In the genomic region with DNA sequence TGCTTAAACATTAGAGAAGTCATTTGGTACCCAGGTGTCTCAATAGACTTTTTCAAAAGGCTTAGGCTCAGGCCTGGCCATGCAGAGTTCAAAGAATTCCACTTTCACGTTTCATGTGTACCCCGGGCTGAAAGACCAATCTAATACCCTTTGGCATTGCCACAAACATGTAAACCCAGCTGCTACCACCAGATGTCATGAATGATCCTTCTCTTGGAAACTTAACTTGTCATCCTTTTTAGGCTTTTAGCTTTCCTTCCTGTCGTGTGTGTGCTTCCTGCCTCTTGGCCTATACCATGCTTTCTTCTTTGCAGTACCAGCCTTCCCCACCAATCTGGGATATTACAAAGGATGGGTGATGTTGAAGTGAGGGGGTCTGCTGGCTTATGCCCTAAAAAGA, we compare ENCODE assay signal across 11 mouse cellular contexts.
DNase-seq lines count a peak whose midpoint lies in the region; ATAC-seq and TF ChIP-seq lines count a peak whose summit lies in the region.
"Had no signal": no experiment of that assay in that cellular context is flagged by ENCODE, and none has a peak within 500 bp of the region (broad histone marks: within the 10 kb centered on the region; RNA-seq: fewer than 3 reads in every experiment).

No protein-coding gene starts in this region.

- peak; percentile 19 for DNase-seq in embryo, embryonic 10.5 days (ENCODE audit: low spot score)
- no peak for DNase-seq in embryo, embryonic 10 days (ENCODE audit: low spot score)
- peak; percentile 64 for DNase-seq in kidney, postnatal 0 days (ENCODE audit: low spot score)
- DNase-seq in kidney, adult 8-10 months = no peak
- DNase-seq in midbrain, postnatal 0 days (ENCODE audit: low spot score) = peak; percentile 47
- DNase-seq in lung, postnatal 14 days = peak; percentile 11
- no peak for DNase-seq in c-Kit-positive CD71-positive TER-119-positive erythroid progenitor cells, embryonic 14.5 days (ENCODE audit: low spot score)
- DNase-seq: cerebellum, adult 11 months; gastrocnemius, postnatal 14 days had no signal

- no peak overlapping the region for H3K4me2 ChIP-seq in kidney, postnatal 0 days (ENCODE audit: low read length)
- no peak overlapping the region for H3K4me2 ChIP-seq in midbrain, postnatal 0 days (ENCODE audit: low read depth, low read length, poor library complexity, severe bottlenecking)
- no peak overlapping the region for H3K4me2 ChIP-seq in midbrain, embryonic 13.5 days (replicated peaks)

- H3K4me1 ChIP-seq in kidney, postnatal 0 days (replicated peaks; ENCODE audit: insufficient read depth, low read length) = no peaks in the 10 kb centered on the region
- H3K4me1 ChIP-seq in midbrain, postnatal 0 days (ENCODE audit: insufficient read depth, low read length) = no peaks in the 10 kb centered on the region
- no peaks in the 10 kb centered on the region for H3K4me1 ChIP-seq in midbrain, embryonic 13.5 days (replicated peaks)

- no peak for ATAC-seq in kidney, postnatal 0 days (replicated peaks; ENCODE audit: low FRiP score, low read depth)
- ATAC-seq in midbrain, postnatal 0 days (ENCODE audit: low FRiP score) = no peak
- no peak for ATAC-seq in midbrain, embryonic 13.5 days

- no peak overlapping the region for H3K4me3 ChIP-seq in kidney, postnatal 0 days (replicated peaks; ENCODE audit: low read depth, low read length)
- no peak overlapping the region for H3K4me3 ChIP-seq in midbrain, postnatal 0 days (ENCODE audit: low read depth, low read length)
- no peak overlapping the region for H3K4me3 ChIP-seq in midbrain, embryonic 13.5 days (replicated peaks)

- 35% methylated on average over 3 of the region's 3 CpGs for WGBS in kidney, postnatal 0 days
- 42% methylated on average over 3 of the region's 3 CpGs for WGBS in midbrain, postnatal 0 days
- 61% methylated on average over 3 of the region's 3 CpGs for WGBS in midbrain, embryonic 13.5 days

- H3K36me3 ChIP-seq in kidney, postnatal 0 days (ENCODE audit: insufficient read depth, low read length) = no peaks in the 10 kb centered on the region
- no peaks in the 10 kb centered on the region for H3K36me3 ChIP-seq in midbrain, postnatal 0 days (ENCODE audit: insufficient read depth, low read length)
- no peaks in the 10 kb centered on the region for H3K36me3 ChIP-seq in midbrain, embryonic 13.5 days

- no peaks in the 10 kb centered on the region for H3K27me3 ChIP-seq in kidney, postnatal 0 days (ENCODE audit: insufficient read depth, low read length)
- no peaks in the 10 kb centered on the region for H3K27me3 ChIP-seq in midbrain, postnatal 0 days (ENCODE audit: insufficient read depth, low read length)
- H3K27me3 ChIP-seq in midbrain, embryonic 13.5 days = no peaks in the 10 kb centered on the region

- no peak overlapping the region for H3K27ac ChIP-seq in kidney, postnatal 0 days
- H3K27ac ChIP-seq in midbrain, postnatal 0 days (ENCODE audit: low read depth, low read length) = no peak overlapping the region
- no peak overlapping the region for H3K27ac ChIP-seq in midbrain, embryonic 13.5 days
- H3K27ac ChIP-seq: macrophage had no signal

- no peak overlapping the region for H3K9ac ChIP-seq in kidney, postnatal 0 days (ENCODE audit: low read depth, low read length)
- H3K9ac ChIP-seq in midbrain, postnatal 0 days (replicated peaks; ENCODE audit: low read length, poor library complexity, severe bottlenecking) = no peak overlapping the region
- H3K9ac ChIP-seq in midbrain, embryonic 13.5 days (replicated peaks) = no peak overlapping the region

- H3K9me3 ChIP-seq in kidney, postnatal 0 days (replicated peaks; ENCODE audit: low read length) = no peaks in the 10 kb centered on the region
- no peaks in the 10 kb centered on the region for H3K9me3 ChIP-seq in midbrain, postnatal 0 days (ENCODE audit: low read length)
- no peaks in the 10 kb centered on the region for H3K9me3 ChIP-seq in midbrain, embryonic 13.5 days

- TF ChIP-seq CTCF in kidney, postnatal 0 days (IDR thresholded peaks at IDR 0.05; ENCODE audit: low read depth) = peak; percentile 79
- peak; percentile 72 for TF ChIP-seq CTCF in midbrain, postnatal 0 days (IDR thresholded peaks at IDR 0.05)

Comparison
In these comparisons a context has a peak if more than half of its experiments do, and no peak if none do; other contexts are left out.
1. DNase-seq: peak in embryo, embryonic 10.5 days (single experiment), kidney, postnatal 0 days (single experiment), midbrain, postnatal 0 days (single experiment) and lung, postnatal 14 days (single experiment); none in embryo, embryonic 10 days (single experiment), kidney, adult 8-10 months (0 of 2) and c-Kit-positive CD71-positive TER-119-positive erythroid progenitor cells, embryonic 14.5 days (single experiment).